10 mouse cellular contexts compared by ENCODE assay signal in the genomic region with DNA sequence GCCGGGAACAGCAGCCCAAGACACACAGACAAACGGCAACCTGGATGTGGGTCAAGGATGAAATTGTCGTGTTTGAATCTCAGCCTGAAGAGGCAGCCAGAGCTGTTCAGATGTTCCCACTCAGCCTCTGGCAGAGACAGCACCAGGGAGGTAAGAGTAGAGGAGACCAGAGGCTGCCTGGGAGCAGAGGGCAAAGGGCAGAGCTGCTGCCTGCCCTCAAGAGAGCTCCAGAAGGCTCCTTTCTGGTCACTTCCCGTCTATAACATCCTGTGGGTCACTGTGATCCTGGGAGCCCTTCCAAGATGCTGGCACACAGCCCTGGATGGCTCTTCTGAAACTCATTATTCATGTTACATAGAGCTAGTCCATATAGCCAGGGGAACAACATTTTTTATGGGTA.
DNase-seq lines count a peak whose midpoint lies in the region; ATAC-seq and TF ChIP-seq lines count a peak whose summit lies in the region.
"Had no signal": no experiment of that assay in that cellular context is flagged by ENCODE, and none has a peak within 500 bp of the region (broad histone marks: within the 10 kb centered on the region; RNA-seq: fewer than 3 reads in every experiment).

No protein-coding gene starts in this region.

- no peak overlapping the region for H3K9ac ChIP-seq in heart, embryonic 15.5 days
- no peak overlapping the region for H3K9ac ChIP-seq in hindbrain, embryonic 13.5 days
- H3K9ac ChIP-seq in lung, postnatal 0 days (replicated peaks; ENCODE audit: low read depth), result no peak overlapping the region

- H3K9me3 ChIP-seq in heart, embryonic 15.5 days (replicated peaks), result no peaks in the 10 kb centered on the region
- H3K9me3 ChIP-seq in hindbrain, embryonic 13.5 days, result no peaks in the 10 kb centered on the region
- H3K9me3 ChIP-seq in lung, postnatal 0 days (ENCODE audit: low read length), result no peaks in the 10 kb centered on the region

- 40% methylated on average over 4 of the region's 4 CpGs for WGBS in heart, embryonic 15.5 days
- WGBS in hindbrain, embryonic 13.5 days, result 69% methylated on average over 4 of the region's 4 CpGs
- 20% methylated on average over 4 of the region's 4 CpGs for WGBS in lung, postnatal 0 days

- TF ChIP-seq EP300 in lung, postnatal 0 days (IDR thresholded peaks at IDR 0.05), result no peak

- H3K4me2 ChIP-seq in heart, embryonic 15.5 days, result no peak overlapping the region
- H3K4me2 ChIP-seq in hindbrain, embryonic 13.5 days, result no peak overlapping the region
- H3K4me2 ChIP-seq in lung, postnatal 0 days (replicated peaks; ENCODE audit: low read depth, low read length), result no peak overlapping the region

- intact Hi-C loops in heart, postnatal 25 days (cut with DNase I), result no loop called here

- peak overlapping the region; percentile 31; the same call in 1 of the 2 replicates for H3K27ac ChIP-seq in heart, embryonic 15.5 days
- H3K27ac ChIP-seq in hindbrain, embryonic 13.5 days, result peak overlapping the region; percentile 55; the same call in 1 of the 2 replicates
- H3K27ac ChIP-seq in lung, postnatal 0 days (ENCODE audit: low read length), result no peak overlapping the region

- no peaks in the 10 kb centered on the region for H3K27me3 ChIP-seq in heart, embryonic 15.5 days
- no peaks in the 10 kb centered on the region for H3K27me3 ChIP-seq in hindbrain, embryonic 13.5 days
- H3K27me3 ChIP-seq in lung, postnatal 0 days (replicated peaks; ENCODE audit: insufficient read depth, low read length), result no peaks in the 10 kb centered on the region
- H3K27me3 ChIP-seq: Patski had no signal

- H3K4me1 ChIP-seq in heart, embryonic 15.5 days (replicated peaks), result peaks cover 15% of the 10 kb centered on the region
- H3K4me1 ChIP-seq in hindbrain, embryonic 13.5 days (replicated peaks), result peaks cover 11% of the 10 kb centered on the region
- H3K4me1 ChIP-seq in lung, postnatal 0 days (ENCODE audit: insufficient read depth, low read depth, low read length), result no peaks in the 10 kb centered on the region; the same call in 1 of the 2 replicates
- H3K4me1 ChIP-seq: megakaryocyte, embryonic 14.5 days had no signal

- no peaks in the 10 kb centered on the region for H3K36me3 ChIP-seq in heart, embryonic 15.5 days
- H3K36me3 ChIP-seq in hindbrain, embryonic 13.5 days, result no peaks in the 10 kb centered on the region
- no peaks in the 10 kb centered on the region for H3K36me3 ChIP-seq in lung, postnatal 0 days (ENCODE audit: insufficient read depth, low read length)

- no peak overlapping the region for H3K4me3 ChIP-seq in heart, embryonic 15.5 days
- no peak overlapping the region for H3K4me3 ChIP-seq in hindbrain, embryonic 13.5 days
- no peak overlapping the region for H3K4me3 ChIP-seq in lung, postnatal 0 days (ENCODE audit: low read depth, low read length)
- H3K4me3 ChIP-seq: megakaryocyte, embryonic 14.5 days had no signal

- no peak for DNase-seq in heart, postnatal 25 days (ENCODE audit: low spot score)
- DNase-seq in adrenal gland, postnatal 25 days, result peak; percentile 42
- DNase-seq in lung, postnatal 0 days (ENCODE audit: low spot score), result peak; percentile 42
- DNase-seq in frontal cortex, adult 2 months (ENCODE audit: extremely low spot score in 1 of 2, low spot score in 1 of 2), result no peak
- DNase-seq in right cerebral cortex, postnatal 36 days (ENCODE audit: low spot score in 2 of 2), result no peak

- ATAC-seq in heart, embryonic 15.5 days (replicated peaks; ENCODE audit: insufficient number of reproducible peaks, insufficient read depth, low FRiP score, low read depth), result no peak
- ATAC-seq in hindbrain, embryonic 13.5 days (ENCODE audit: low FRiP score), result no peak
- peak; percentile 84 for ATAC-seq in lung, postnatal 0 days
- no peak for ATAC-seq in erythroblast, adult 5-6 weeks (replicated peaks; ENCODE audit: low FRiP score, poor library complexity, severe bottlenecking)
- ATAC-seq: Patski had no signal

- TF ChIP-seq CTCF in lung, postnatal 0 days (IDR thresholded peaks at IDR 0.05), result no peak

Comparison
In these comparisons a context has a peak if more than half of its experiments do, and no peak if none do; other contexts are left out.
1. DNase-seq: peak in adrenal gland, postnatal 25 days (single experiment) and lung, postnatal 0 days (single experiment); none in heart, postnatal 25 days (single experiment), frontal cortex, adult 2 months (0 of 2) and right cerebral cortex, postnatal 36 days (0 of 2).